Mouse (Mus musculus) brain, adult 2 months (tissue): ENCODE results near the gene Fn1.

Source experiments
- DNase-seq: peaks from one replicate; pipeline ENCODE4 v3.0.0; 2011; ENCODE audit warnings: low read depth, low spot score

The Fn1 gene

DNA sequence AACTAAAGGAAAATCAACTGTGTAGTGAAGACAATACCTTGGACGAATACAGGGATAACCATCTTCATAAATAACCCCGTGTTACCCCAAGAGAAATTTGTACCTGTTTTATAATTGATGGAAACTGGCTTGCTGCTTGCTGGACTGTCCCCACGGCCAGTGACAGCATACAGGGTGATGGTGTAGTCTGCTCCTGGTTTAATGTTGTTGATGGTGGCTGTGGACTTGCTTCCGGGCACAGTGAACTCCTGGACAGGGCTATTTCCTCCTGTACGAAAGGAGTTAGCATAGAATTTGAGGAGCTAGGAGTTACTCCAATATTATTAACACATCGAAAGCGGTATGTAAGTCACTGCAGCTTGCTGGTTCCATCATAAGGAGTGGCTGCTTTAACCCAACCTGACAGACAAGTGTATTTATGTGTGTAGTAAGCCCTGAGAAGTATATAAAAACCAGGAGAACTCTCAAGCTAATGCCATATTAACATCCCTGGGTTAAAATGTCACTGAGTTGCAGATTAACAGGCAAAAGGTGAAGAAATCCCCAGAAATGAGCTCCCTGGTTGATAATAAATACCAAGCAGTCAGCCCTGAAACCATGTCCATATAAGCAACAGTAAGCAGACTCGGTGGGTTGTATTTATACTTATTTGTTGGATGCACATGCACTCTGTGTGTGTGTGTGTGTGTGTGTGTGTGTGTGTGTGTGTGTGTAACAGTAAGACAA, 46.2 kb downstream of the Fn1 start:
- no peak for DNase-seq

DNA sequence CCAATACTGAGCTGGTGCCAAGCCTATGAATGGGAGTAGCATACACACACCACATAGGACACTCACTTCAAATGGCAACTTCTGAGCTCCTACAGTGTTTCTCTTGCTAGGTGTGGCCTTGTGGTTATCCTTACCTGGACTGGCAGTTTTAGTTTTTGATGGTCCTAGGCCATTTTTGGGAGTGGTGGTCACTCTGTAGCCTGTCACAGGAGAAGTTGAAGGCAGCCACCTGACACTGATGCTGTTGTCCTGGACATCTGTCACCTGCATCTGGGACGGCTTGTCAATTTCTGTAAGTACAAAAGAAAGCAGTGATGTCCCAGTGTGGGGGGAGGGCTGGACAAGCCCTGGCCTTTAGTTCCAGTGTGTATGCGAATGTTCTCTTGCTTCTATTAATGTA, 47.2 kb downstream of the Fn1 start:
- no peak for DNase-seq

DNA sequence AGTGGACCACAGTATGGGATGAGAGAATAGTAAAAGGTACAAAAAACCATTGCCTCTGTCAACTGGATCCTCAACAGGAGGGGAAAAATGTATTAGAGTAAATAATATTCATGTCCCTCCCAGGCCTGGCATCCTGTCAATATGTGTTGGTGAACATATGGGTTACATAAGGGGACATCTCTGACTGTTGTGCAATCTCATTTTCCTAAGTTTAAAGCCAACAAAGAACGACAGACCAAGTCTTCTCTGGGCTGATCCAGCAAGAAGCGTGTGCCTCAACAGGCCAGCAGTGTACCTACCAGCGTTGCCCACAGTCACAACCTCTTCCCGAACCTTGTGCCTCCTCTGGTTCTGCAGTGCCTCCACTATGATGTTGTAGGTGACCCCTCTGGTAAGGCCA, 57.6 kb downstream of the Fn1 start:
- no peak for DNase-seq

DNA sequence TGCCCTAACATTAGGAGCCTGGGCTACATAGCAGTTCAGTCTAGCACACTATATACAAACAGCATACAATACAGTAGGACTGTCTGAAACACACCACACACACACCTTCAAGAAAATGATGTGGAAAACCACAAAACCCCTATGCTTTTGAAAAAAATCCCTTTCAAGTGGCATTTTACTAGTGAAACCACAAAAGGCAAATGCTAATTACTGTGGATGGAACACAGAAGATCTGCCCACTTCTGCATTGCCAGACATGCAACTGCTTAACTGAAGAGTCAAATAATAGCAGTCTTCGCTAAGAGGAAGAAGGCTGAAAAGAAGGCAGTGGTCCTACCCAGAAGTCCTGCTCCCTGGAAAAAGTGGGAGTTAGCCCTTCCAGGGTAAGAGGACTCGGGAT, 58.7 kb downstream of the Fn1 start:
- no peak for DNase-seq

DNA sequence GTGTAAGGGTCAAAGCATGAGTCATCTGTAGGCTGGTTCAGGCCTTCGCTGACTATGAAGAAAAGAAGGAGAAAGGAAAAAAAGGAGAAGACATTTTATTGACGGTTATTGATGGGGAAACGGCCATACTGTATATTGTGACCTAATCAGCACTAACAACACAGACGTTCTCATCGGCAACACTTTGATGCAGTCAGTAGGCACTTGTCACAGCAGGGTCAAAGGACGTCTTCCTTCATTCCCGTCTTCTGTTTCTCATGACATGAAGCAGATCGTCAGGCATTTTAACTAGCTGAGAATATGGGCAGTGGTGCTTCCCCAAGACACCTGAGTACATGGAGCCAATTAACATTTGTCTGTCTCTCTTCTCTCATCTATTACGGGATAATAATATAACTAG, 59.8 kb downstream of the Fn1 start:
- DNase-seq, result no peak

DNA sequence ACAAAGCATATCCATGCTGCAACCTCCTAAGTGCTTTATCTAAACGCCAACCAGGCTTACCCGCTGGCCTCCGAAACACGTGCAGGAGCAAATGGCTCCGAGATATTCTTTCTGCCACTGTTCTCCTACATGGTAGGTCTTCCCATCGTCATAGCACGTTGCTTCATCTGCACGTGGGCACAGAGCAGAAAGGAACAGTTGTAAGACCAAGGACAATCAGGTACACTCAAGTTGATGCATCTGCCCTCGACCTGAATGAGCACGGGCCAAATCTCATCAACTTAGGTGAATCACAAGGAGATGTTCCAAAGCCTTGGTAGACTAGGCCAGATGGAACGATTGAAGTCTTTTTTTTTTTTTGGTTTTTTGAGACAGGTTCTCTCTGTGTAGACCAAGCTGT, 63.0 kb downstream of the Fn1 start:
- no peak for DNase-seq

DNA sequence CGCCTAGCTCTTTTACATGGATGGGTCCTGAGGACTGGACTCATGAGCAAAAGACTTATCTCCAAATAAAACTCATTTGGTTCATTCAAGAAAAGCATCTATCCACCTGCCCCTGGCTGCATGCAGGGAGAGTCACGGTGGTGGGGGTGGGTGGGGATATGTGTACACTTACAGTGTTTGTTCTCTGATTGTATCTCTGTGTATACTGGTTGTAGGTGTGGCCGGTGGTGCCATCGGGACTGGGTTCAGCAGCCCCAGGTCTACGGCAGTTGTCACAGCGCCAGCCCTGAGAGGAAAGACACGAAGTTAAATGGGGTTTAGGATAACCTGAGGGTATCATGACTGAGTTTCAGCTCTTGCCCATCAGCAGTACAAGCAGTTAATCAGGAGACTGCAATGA, 66.3 kb downstream of the Fn1 start:
- DNase-seq, result no peak

DNA sequence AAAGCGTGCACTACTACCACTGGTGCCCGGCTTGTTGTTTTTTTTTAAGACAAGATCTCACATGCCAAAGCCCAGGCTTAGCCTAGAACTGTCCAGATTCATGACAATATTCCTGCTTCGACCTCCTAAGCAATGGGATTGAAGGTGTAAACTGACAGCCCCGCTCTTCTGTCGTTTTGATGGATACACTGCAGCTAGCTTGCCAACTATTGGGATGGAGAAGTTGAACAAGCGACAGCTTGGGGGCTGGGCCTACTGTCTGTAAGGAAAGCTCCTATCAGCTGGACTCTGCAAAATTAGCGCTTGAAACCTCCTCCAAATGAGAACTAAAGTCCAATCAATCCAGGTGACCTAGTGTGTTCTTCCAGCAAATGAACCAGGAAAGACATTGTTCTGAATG, 69.1 kb downstream of the Fn1 start:
- no peak for DNase-seq

DNA sequence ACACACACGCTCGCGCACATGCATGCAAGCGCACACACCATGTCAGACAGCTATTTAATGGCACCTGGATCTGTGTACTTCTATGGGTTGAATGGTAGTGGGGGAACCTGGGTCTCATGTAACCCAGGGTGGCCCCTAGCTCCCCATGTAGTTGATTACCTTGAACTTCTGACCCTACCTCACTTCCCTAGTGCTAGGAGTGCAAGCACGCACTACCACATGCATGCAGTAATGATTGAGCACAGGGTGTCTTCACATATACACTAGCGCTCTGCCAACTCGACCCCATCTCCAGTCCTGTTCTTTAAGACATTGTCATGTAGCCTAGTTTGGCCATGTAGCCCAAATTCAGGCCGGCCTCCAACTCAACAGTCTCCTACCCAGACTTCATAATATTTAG, 69.7 kb downstream of the Fn1 start:
- DNase-seq, result no peak

DNA sequence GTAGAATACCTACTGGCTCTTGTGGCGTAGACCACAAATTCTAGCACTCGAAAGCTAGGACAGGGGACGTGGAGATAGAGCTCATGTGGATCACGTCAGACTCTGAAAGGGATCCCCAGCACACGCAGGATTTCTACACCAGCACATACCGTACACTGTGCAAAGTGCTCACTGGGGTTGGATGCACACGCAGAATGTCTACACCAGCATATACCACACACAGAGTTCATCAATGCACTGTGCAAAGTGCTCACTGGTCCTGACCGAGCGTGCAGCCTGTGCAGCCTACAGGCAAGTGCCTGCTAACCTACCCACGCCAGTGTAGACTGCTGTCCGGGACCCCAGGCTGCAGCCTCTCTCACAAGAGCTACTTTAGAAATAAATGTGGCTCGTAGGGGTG, 72.6 kb downstream of the Fn1 start:
- DNase-seq, result no peak

DNA sequence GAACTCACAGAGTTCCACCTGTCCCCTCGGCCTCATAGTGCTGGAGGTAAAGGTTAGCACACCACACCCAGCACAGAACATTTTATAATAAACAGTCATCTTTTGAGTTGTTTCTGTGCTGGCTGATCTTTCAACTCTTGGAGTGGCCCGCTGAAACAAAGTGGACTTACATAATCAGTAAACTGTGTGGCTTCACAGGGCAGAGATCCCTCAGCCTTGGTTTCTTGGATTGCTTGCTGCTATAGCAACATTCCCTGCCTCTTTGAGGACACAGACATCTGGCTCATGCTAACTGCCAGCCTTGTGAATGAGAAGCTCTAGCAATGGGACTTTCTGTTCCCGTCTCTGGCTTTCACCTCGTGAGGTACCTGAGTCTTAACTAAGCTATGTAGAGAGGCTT, 73.5 kb downstream of the Fn1 start:
- DNase-seq, result peak; percentile 31

DNA sequence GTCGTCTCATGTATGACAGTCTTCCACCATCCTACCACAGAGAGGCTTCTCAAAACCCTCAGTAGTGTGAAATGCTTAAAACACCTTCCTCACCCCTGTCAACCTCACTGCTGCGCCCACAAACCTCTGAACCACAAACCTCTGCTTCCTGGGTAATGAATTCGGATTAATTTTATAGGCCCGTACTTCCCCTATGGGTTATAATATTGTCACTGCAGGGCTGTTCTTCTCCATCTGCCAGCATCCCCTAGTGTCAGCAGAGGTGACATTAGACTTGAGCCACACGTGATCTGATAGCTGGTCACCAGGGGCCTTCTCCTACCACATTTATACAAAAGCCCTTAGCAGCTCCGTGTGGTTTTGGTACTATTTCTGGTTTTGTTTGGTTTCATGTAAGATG, 76.2 kb downstream of the Fn1 start:
- no peak for DNase-seq

DNA sequence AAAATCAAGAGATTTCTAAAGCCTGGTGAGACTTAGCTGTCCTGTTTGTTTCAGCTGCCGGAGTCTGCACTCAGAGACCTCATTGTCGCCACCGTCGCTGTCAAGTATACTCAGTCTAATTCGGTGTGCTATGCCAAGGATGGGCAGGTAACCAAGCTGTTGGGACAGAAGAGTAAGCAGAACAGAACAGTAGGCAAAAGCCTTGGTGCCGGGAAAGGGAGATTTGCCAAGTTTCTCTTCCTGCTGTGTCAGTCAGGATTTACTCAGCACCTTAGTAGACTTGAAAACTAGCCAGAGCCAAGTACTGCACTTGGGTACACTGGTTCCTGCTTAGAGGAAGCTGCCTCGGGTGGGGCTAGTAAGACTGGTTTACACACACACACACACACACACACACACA, 77.0 kb downstream of the Fn1 start:
- peak; percentile 70 for DNase-seq

DNA sequence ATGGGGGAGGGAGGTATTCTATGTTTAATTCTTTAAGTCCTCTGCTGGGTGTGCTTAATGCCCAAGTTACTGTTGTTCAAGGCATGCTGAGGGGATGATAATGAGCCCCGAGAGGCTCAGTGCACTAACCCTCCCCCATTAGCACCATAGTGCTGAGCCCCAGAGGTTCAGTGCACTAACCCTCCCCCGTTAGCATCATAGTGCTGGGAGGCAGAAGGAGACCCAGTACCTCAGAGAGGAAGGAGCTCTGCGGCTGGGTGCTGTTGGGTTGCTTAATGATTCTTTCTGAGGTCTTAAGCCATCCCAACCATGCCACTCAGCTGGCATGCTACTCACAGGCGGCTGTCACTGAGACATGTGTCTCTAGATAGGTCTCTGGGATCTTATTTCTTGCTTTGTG, 82.9 kb downstream of the Fn1 start:
- DNase-seq, result no peak

DNA sequence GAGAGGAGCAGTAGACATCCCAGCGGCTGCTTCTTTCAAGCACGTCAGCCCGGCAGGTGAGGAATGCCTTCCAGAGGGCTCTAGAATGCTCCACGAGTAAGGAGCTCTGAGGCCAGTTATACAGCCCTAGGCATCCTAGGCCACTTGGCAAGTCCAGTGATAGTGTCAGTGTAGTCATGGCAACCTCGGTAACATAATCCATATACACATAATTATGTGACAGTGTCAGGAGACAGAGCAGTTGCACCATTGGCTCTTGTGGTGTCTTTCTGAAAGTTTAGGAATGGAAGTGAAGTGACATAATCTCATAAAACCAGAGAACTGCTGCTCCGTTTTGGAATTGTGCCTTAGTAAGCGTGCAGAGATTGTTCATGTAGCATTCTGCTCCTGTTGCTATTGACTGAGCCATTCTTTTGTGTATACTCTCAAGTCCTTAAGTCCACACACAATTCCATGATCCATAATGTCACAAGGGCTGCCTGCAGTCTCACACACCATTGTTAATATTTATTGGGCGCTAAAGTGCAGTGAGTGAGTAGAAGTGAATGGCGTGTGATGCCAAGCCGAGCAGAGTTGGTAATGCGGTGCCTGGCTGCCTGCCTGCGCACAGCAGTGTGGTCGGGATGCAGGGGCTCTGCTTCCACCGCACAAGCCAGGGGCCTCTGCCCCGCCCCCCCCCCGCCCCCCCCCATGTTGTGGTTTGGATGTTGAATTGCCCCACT, 85.0 kb downstream of the Fn1 start:
- DNase-seq, result no peak

DNA sequence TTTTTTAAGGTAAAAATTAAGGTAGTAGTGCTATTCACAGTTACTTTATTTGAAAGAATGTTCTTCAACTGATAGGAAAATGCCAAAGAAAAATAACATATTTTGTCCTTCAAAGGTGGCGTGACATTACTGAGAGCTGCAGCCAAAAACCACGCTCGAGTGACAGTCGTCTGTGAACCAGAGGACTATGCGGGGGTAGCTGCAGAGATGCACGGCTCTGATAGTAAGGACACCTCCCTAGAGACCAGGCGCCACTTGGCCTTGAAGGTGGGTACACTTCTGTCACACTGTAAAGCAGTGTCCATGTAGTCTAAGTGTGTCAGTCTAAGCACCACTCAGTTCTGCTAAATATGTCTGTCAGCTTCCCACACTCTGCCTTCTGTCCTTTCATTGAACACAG, 88.7 kb downstream of the Fn1 start:
- no peak for DNase-seq

DNA sequence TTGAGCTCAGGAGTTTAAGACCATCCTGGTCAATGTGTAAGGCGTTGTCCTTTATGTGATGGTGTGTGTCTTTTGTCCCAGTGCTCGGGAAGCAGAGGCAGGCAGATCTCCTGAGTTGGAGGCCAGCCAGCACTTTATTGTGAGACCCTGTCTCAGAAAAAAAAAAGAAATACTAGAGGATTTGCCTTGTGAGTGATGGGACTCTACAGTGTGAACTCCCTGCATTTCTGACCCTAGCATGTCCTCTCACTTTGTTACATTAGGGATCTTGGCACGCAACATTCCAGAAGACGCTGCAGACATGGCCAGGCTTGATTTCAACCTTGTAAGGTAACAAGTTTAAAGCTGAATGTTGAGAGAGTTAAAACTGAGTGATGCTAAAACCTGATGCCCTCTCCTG, 92.4 kb downstream of the Fn1 start:
- DNase-seq, result no peak

DNA sequence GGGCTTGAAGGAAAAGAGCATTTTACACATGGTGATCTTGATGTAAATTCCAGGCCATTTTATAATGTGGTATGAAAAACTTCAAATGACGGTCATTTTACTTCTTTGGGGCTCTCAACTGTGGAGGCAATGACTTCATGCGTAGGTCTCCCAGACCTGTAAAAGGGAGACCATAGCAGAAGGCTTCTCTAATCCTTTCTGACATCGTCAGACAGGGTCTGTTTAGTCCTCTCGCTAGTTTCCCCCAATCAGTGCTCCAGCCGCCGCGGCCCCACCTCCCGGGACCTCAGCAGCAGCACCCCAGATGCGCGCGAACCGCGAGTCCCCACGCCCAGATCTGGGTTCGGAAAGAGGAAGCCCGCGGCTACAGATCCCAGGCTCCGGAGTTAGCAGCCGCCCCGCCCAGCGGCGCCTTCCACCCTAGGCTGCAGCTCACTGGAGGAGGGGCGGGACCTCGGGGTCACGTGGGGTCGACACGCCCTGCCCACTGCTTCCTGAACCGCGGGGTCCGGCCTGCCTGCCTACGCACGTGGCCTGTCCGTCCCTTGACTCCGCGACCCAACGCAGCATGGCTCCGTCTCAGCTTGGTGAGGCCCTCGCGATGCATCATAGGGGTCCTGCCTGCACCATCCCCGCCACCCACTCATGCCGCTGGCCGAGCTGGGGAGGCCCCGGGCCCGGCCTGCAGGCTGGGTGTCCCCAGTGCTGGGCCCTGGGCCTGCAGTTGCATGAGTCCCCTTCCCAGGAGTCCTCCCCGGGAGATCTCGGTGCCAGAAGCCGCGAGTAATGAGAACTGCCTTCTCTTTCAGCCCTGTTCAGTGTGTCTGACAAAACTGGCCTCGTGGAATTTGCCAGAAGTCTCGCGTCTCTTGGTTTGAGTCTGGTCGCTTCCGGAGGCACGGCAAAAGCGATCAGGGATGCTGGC, 96.0 kb downstream of the Fn1 start, which contains the start of gene Atic:
TSS of gene Atic (plus strand) at position 463 of the 925 bp plus-strand sequence.
- DNase-seq, result peak; percentile 95

DNA sequence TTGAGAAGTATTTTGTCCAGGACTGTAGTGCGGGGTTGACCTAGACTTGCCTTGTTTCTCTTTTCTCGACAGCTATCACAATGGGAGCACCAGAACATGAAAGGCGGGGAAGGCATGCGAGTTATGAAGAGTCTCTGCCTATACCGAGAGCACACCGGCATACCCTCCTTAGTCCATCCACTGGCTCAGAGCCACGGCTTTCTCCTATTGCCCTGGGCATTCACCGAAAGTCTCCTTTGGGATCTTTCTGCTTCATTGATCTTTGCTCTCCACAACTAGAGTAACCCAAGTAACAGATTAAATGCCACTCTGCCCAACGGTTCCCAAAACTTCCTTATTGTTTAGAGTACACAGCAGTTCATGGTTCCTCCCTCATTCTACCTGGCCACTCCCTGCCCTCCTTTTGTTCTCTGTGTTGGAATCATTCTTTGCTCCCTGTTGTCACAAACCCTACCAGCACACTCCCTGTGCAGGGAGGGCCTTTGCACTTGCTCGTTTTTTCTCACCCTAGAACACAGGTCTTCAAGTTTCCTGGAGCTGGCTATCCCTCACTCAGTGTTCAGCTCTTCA, 102.3 kb downstream of the Fn1 start:
- DNase-seq, result no peak

DNA sequence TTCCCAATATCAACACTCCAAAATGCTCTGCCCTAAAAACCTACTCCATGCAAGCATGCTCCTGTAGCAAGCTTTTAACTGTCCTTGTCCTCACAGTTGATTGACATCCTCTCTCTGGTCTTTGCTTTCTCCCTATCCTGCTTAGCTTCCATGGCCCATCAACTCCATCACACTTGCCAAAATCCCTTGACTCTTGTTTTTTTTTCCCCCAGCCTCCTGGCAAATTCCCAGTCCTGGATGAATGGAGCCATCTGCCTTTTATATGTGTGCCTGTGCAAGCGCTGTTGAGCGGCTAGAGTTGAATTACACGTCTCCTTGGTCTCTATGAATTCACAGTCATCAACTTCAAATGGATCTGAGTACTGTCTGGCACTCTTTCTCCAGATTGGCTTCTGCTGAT, 112.6 kb downstream of the Fn1 start:
- DNase-seq, result peak; percentile 11

DNA sequence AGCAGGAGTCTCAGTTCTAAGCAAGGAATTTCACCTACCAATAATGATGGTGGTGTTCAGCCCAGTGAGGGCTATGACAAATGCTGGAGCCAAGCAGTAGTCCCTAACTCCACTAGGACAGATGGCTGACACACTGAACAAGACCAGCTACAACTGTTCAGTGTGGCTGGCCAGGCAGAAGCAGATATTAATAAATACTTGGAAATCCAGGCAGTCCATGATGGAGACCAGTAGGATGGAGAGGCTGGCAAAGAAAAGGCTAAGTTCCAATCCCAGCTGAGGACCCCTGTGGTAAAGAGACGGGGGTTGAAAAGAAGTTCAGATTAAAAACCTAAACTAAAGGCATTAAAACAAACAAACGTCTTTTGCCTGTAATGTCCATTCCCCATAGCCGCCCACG, 113.4 kb downstream of the Fn1 start:
- DNase-seq, result no peak
